Mouse (Mus musculus): ENCODE data around the gene Gm10024.
"Not testable (repeated sequence)": the region's sequence is repeated elsewhere in the genome, so short reads cannot be mapped to it uniquely, and the experiment has no call there.

DNA sequence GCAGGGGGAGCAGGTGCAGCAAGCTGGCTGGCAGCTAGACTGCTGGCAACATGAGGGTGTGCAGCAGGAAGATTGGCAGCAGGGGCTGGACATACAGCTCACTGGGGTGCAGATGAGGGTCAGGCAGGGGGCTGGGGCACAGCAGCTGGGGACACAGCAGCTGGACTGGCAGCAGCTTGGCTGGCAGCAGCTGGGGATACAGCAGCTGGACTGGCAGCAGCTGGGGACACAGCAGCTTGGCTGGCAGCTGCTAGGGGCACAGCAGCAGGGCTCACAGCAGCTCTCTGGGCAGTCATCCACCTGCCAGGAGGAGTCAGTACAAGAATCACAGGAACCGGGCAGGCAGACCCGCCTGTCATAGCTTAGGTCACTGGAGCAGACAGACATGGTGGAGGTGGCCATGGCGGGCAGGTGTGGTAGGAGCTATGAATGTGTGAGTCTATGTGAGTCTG is 20.9 kb upstream of the Gm10024 start, which contains the start of gene Gm19402:
- TF ChIP-seq CTCF (IDR thresholded peaks at IDR 0.05; ENCODE audit: control insufficient read depth, insufficient read depth, insufficient read length); MYOG (IDR thresholded peaks at IDR 0.05; ENCODE audit: control insufficient read depth, extremely low read depth, insufficient read length); USF1 (IDR thresholded peaks at IDR 0.05; ENCODE audit: low read depth); MAX (IDR thresholded peaks at IDR 0.05): not testable (repeated sequence)
- peak; percentile 62 for TF ChIP-seq MYOD1 (IDR thresholded peaks at IDR 0.05; ENCODE audit: control insufficient read depth, insufficient read length, low read depth)
